Mouse (Mus musculus) lung, postnatal 14 days (tissue): ENCODE measurements around the gene Dpp6.

Experiments used
- DNase-seq: peaks from one replicate; pipeline ENCODE4 v3.0.0; 2021

Gene Dpp6

DNA sequence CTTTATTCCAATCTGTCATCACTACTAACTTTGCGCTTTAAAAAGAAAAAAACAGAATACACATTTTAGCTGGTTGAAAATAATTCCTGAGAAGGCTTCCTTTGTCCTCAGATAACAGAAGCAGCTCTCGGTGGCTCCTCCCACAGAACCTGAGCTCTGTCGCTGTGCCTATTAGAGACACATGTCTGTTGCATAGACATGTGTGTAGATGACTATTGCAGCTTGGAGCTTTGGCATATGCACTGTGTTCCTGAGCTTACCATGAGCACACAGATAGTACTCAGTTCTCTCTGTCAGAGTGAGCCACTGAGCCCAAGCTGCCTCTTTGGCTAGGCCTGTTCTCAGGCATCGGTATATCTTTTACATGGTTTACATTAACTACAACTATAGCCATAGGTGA, 732.3 kb downstream of the Dpp6 start:
- DNase-seq, result no peak

GRCm38 (mm10) chr5:27565700-27566099, 748.7 kb downstream of the Dpp6 start:
- no peak for DNase-seq

DNA sequence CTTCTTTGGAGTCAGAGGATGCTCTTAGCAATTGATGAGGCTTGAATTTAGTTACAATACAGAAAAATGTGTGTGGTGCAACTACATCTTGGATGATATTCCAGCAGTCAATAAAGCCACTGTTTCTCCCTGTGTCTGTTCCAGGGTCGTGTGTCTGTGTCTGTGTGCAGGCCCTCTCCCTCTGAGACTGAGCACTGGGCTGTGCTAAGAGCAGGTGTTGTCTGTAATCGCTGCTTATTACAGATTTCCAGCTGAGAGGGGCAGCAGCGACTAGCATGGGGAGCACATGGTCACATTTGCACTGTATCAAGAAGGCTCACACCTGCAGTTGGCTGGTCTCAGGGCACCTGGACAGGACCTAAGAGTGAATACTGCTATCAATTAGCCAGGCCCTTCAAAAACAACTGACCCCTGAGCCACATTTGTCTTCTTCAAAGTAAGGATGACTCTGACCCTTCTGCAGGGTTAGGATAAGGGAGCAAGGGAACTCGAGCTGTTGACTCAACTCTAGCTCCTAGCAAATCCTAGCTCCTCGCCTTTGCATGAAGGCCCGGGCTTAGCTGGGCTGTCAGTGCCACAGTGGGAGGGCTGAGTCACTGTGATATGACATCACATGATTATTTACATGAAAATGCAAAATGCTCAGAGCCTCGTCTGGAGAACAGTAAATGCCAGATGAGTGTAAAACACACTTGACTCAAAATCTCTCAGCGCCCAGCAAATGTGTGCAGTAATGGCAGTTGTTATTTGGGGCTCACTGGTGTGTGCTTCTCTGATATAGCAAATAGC, 771.2 kb downstream of the Dpp6 start:
- no peak for DNase-seq

DNA sequence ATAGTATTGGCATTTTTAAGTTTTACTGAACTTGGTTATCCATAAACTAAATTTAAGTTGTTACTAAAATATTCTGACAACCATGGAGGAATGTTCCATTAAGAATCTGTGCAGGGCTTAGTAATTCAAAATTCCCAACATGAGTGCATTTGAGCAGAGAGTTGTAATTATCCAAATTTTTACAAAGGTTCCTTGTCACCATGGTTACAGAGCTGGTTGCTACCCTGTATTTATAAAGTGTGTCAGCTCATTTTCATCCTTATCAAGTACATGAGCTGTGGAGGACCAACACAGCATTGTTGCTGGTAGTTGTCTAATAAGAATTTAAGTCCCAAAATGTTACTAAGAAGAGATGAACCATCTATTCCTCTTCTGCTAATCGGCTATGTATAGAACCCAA, 787.1 kb downstream of the Dpp6 start:
- no peak for DNase-seq

GRCm38 (mm10) chr5:27615769-27616168, 798.8 kb downstream of the Dpp6 start:
- peak; percentile 43 for DNase-seq

- no peak for DNase-seq
These were observed 804.8 kb downstream of the Dpp6 start for GRCm38 (mm10) chr5:27621811-27622210.

- no peak for DNase-seq
These were observed 806.9 kb downstream of the Dpp6 start for GRCm38 (mm10) chr5:27623876-27624275.

DNA sequence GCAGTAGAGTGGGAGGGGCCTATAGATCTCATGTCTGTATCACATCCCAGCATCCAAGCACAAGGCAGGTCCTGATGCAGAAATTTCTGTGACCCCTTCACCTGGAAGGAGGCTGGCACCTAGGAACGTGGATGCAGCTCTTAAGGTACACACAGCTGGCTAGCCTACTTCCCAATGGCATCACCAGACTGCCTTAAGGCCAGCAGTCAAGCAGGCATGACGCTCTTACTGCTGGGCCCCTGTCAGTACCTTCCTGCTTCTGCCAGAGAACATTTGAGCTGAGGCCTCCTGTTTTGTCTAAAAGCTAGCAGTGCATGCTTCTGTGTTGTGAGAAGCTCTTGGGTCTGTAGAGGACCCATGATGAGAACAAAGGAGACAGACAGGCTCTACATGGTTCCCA, 815.1 kb downstream of the Dpp6 start:
- no peak for DNase-seq

DNA sequence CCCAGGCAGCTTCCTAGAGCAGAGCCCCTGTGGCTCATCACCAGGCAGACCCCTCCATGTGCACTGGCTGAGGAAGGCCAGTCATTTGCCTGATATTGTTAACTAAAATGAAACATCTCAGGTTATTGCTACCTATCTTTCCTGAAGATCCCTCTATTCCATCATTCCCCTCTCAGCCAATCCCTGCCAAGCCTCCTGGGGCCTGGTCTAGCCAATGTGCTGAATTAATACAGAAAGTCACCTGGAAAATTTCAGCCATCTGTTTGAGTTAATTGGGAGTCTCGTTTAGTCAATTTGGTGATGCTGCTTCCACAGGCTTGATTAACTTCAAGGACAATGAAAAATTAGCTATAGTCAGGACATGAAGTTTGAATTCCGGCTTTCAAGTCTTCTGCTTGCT, 818.9 kb downstream of the Dpp6 start:
- no peak for DNase-seq

GRCm38 (mm10) chr5:27641876-27642275, 824.9 kb downstream of the Dpp6 start:
- no peak for DNase-seq

DNA sequence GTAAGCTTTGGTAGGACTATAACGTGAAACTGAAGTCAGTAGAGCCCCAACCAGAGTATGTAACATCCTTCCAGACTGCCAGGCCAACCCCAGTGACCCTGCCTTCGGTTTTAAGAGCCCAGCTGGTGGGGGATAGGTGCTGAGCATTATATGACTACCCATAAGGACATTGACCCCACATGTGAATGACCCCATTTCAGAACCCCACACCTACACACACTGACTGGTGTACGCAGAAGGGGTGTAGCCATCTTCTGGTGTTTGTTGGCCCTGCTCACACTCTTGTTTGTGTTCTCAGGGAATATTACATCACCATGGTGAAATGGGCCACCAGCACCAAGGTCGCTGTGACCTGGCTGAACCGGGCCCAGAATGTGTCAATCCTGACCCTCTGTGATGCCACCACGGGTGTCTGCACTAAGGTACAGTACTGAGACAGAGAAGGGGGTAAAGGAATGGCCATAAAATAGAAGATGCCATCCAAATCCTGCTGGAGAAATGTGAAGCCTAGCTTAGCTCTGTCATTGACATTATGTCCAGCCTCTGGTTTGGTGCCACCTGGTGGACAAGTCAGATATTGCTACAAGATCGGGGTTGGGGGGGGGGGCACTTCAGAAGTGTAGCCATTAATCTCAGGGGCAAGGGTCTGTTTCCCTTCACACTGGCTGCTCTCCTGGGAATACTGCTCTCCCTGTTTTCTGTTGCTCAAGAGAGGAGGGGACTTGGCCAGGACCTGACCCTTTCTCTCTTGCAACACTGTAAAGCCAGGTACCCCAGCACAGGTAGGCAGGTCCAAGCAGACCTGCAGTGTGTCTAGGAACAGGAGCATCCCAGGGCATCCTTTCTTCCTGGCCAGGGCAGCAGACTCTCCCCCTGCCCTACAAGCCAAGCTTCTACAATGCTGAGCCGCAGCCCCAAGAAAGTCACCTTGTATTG, 835.1 kb downstream of the Dpp6 start:
- DNase-seq, result peak; percentile 44

- no peak for DNase-seq
These were observed 839.1 kb downstream of the Dpp6 start for GRCm38 (mm10) chr5:27656101-27656500.

DNA sequence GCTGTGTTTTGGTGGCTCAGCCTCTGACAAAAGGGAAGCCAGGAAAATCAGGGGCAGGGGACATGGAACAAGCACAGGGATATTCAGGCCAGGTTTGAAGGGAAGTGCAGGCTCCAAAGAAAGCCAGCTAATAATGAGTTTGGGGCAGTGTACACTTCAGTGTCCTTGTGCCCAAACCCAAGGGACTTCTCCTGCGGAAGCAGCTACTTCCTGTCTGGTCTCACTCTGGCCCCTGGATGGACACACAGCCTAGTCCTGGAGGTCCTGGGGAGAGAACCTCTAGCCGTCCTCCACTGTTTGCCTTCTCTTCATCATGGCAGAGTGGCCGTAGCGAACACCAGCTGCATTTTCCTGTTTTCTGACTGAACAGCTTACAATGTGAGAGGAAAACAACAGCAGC, 840.7 kb downstream of the Dpp6 start:
- no peak for DNase-seq

DNA sequence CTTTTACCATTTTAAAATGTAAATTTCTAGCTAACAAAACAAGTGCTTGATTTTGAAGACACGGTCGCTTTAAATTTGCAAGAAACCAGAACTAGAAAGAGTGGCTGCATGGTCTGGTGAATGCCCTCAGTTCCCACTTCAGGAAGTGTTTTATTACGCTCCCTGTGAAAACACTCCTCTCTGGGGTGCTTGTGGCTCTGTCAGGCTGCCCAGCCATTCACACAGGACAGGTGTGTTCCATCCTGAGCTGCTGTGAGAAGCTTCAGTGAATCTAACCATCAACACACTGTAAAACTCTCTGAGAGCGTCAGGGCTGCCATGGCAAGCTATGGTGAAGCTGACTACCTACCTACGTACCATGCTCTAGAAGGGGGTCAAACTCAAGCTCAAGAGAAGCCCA, 841.2 kb downstream of the Dpp6 start:
- DNase-seq, result no peak

GRCm38 (mm10) chr5:27658569-27658968, 841.6 kb downstream of the Dpp6 start:
- DNase-seq, result no peak

GRCm38 (mm10) chr5:27659019-27659418, 842.0 kb downstream of the Dpp6 start:
- no peak for DNase-seq

DNA sequence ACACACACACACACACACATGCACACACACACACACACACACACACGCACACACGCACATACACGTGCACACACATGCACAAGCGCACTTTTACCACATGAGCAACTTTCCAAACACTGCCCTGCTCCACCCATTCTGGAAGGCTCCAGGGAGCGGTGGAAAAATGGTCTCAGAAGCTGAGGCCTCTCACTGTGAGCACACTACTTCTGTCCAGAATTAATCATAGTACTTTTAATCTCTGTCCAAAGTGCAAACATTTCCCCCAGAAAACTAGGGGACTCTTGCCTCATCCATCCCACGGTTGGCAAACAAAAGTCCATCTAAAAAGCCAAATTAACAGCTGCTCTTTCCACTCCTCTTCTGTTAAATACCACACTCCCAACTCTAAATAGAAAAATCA, 842.8 kb downstream of the Dpp6 start:
- DNase-seq, result no peak

DNA sequence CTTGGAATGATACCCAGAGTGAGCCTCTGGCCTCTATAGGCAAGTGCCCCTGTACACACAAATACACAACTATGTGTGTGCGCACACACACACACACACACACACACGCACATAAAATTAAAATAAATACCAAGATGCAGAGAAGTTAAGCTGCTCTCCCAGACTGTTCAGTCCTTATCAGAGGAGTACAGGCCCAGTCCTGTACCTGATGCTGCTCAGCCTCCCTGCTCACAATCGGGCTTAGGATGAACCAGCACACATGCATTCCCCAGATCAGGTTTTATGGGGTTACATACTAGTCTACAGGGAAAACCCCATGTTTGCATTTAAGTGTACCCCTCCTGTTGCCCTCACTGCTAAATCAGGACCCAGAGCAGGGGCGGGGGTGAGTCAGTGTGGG, 847.1 kb downstream of the Dpp6 start:
- DNase-seq, result no peak

DNA sequence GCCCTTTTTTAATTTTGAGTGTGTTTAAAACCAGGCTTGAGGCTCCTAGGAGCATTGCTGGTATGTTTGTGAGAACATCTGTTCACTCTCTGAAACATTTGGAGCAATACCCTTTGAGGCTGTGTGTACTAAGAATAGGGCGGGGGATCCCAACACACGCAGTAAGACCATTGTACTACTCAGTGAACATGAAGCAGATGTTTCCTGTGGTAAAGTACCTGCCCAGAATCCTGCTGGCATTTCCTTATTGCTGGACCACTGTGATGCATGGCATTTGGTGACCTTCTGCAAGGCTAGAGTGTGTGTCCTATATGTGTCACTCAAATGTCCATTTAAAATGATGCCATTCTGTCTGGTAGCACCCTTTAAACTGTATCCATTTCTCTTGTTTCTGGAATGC, 854.5 kb downstream of the Dpp6 start:
- no peak for DNase-seq

- peak; percentile 16 for DNase-seq
These were observed 860.3 kb downstream of the Dpp6 start for GRCm38 (mm10) chr5:27677247-27677666.

DNA sequence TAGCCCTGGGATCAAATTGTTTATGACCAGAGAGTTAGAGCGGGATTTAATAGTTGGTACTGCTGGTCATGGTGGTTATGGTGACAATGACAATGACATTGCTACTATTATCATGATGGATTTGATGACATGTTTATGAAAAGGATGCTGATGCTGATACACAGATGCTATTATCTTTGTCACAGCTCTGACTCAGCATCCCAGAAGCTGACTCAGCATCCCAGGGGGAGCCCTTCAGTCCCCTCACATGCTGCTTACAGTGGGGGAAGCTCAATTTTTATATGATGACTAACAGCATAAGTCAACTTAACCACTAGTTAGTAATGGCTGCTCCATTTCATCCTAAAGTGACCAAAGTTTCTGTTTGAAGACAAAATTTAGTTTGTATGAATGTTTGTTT, 862.1 kb downstream of the Dpp6 start:
- no peak for DNase-seq

DNA sequence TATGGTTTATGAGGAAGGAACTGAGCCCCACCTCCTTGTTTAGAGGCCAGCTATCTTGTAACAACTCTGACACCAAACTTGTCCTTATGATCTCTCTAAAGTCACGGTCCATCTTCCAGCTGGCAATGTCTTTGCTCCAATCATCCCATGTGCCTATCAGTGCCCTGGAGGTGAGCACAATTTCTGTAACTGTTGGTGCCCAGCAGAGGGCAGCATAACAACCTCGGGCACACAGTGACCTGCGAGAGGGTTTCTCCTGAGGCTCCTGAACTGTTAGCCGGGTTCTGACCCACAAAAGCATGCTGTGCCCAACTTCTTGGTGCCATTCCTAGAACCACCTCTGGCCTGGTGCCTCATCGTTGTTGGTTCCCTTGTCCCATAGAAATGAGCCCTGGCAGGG, 863.5 kb downstream of the Dpp6 start:
- DNase-seq, result peak; percentile 45

DNA sequence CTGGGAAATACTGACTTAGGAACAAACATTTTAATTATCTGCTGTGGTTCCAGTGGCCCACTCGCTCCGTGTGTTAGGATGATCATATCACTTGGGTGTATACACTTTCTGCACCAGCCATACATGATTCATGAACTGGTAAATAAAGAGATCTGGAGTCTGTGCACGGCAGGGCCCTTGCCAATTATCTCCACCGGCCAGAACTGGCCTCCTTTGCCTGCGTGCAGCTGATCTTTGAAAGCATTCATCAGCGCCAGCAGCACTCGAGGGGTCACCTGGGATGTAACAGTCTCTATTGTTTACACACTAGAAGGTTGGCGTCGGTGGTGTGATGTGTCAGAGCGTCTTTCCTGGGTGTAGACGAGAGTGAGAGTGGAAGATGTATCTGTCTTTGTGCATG, 868.2 kb downstream of the Dpp6 start:
- DNase-seq, result no peak

DNA sequence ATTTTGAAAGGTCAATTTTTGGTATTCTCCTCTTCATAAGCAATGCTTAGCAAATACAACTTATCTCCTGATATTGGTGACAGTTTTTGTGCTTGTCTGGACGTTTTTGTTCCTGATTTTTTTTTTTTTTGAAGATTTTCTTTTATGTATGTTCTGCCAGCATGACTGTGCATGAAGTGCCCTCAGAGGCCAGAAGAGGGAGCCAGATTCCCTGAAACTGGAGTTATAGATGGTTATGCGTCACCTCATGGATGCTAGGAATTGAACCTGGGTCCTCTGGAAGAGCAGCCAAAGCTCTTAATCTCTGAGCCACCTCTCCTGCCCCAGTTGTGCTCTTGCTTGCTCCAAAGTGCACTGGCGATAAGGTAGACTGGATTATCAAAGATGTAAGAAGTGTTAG, 868.9 kb downstream of the Dpp6 start:
- DNase-seq, result no peak
